Mouse (Mus musculus) splenic B cell, adult 2 months (primary cell): ENCODE measurements around the gene Zmym4.

Experiments used
- DNase-seq: peaks from one replicate; pipeline ENCODE4 v3.0.0-alpha.2; 2011; ENCODE audit warnings: low read depth, low spot score
- H3K27me3 ChIP-seq: 2 replicates; pipeline ENCODE4 v1.6.1; 2012; ENCODE audit warnings: mild to moderate bottlenecking, low read length, moderate library complexity, mixed read lengths; ENCODE audit not compliant: control insufficient read depth, poor library complexity, insufficient read depth, severe bottlenecking
- H3K36me3 ChIP-seq: 2 replicates; pipeline ENCODE4 v1.6.1; 2012; ENCODE audit warnings: mild to moderate bottlenecking, low read length, moderate library complexity, mixed read lengths; ENCODE audit not compliant: control insufficient read depth, poor library complexity, insufficient read depth, severe bottlenecking

The Zmym4 gene

GRCm38 (mm10) chr4:126861514-126862266 is 106.2 kb downstream of the Zmym4 start:
- no peaks in the 10 kb centered on the region for H3K36me3 ChIP-seq
- H3K27me3 ChIP-seq = no peaks in the 10 kb centered on the region
- peak; percentile 40 for DNase-seq

GRCm38 (mm10) chr4:126860268-126860986 is 107.5 kb downstream of the Zmym4 start:
- no peaks in the 10 kb centered on the region for H3K27me3 ChIP-seq
- no peak for DNase-seq
- H3K36me3 ChIP-seq = no peaks in the 10 kb centered on the region

- 0 out of 2 replicates have a peak, but pooled peaks cover 3% of the 10 kb centered on the region for H3K36me3 ChIP-seq
- no peak for DNase-seq
- H3K27me3 ChIP-seq = no peaks in the 10 kb centered on the region
These were observed 115.0 kb downstream of the Zmym4 start for GRCm38 (mm10) chr4:126852971-126853370.

- DNase-seq = no peak
- peaks cover 3% of the 10 kb centered on the region; the same call in 1 of the 2 replicates for H3K36me3 ChIP-seq
- H3K27me3 ChIP-seq = no peaks in the 10 kb centered on the region
These were observed 117.2 kb downstream of the Zmym4 start for GRCm38 (mm10) chr4:126850778-126851080.

- no peaks in the 10 kb centered on the region for H3K27me3 ChIP-seq
- peaks cover 3% of the 10 kb centered on the region; the same call in 1 of the 2 replicates for H3K36me3 ChIP-seq
- DNase-seq = peak; percentile 11
These were observed 117.7 kb downstream of the Zmym4 start for GRCm38 (mm10) chr4:126850019-126850777.

- H3K27me3 ChIP-seq = no peaks in the 10 kb centered on the region
- H3K36me3 ChIP-seq = peaks cover 2% of the 10 kb centered on the region
- DNase-seq = no peak
These were observed 121.0 kb downstream of the Zmym4 start for GRCm38 (mm10) chr4:126846971-126847370.

- H3K27me3 ChIP-seq = no peaks in the 10 kb centered on the region
- DNase-seq = no peak
- peaks cover 2% of the 10 kb centered on the region for H3K36me3 ChIP-seq
These were observed 122.3 kb downstream of the Zmym4 start for GRCm38 (mm10) chr4:126845664-126846063.

GRCm38 (mm10) chr4:126842911-126843310 is 125.0 kb downstream of the Zmym4 start:
- DNase-seq = no peak
- H3K27me3 ChIP-seq = no peaks in the 10 kb centered on the region
- H3K36me3 ChIP-seq = peaks cover 6% of the 10 kb centered on the region

- Histone ChIP-seq H3K36me3 (peaks cover 7% of the 10 kb centered on the region), H3K27me3 (no peaks in the 10 kb centered on the region)
- no peak for DNase-seq
These were observed 126.9 kb downstream of the Zmym4 start for GRCm38 (mm10) chr4:126840996-126841560.

GRCm38 (mm10) chr4:126839873-126840272 is 128.1 kb downstream of the Zmym4 start:
- peak; percentile 80 for DNase-seq
- H3K36me3 ChIP-seq = peaks cover 7% of the 10 kb centered on the region
- no peaks in the 10 kb centered on the region for H3K27me3 ChIP-seq

- peaks cover 7% of the 10 kb centered on the region for H3K36me3 ChIP-seq
- DNase-seq = no peak
- no peaks in the 10 kb centered on the region for H3K27me3 ChIP-seq
These were observed 129.1 kb downstream of the Zmym4 start for GRCm38 (mm10) chr4:126838799-126839198.

GRCm38 (mm10) chr4:126831122-126831521 is 136.8 kb downstream of the Zmym4 start:
- no peak for DNase-seq
- peaks cover 8% of the 10 kb centered on the region for H3K36me3 ChIP-seq
- no peaks in the 10 kb centered on the region; the same call in 1 of the 2 replicates for H3K27me3 ChIP-seq

- Histone ChIP-seq H3K27me3 (no peaks in the 10 kb centered on the region), H3K36me3 (peaks cover 6% of the 10 kb centered on the region)
- peak; percentile 14 for DNase-seq
These were observed 144.0 kb downstream of the Zmym4 start for GRCm38 (mm10) chr4:126823917-126824316.

- Histone ChIP-seq H3K36me3 (peaks cover 5% of the 10 kb centered on the region; the same call in 1 of the 2 replicates), H3K27me3 (no peaks in the 10 kb centered on the region)
- no peak for DNase-seq
These were observed 144.7 kb downstream of the Zmym4 start for GRCm38 (mm10) chr4:126822891-126823882.
